Mouse (Mus musculus) MEL (cell line): ENCODE measurements around the gene Edf1.

Experiments used
- CHD2 ChIP-seq: IDR thresholded peaks from 2 replicates; pipeline ENCODE4 v1.6.1; 2011; ENCODE audit warnings: low read length, improper control_type of control experiment
- CTCF ChIP-seq, 3 experiments: IDR thresholded peaks in 2 of 3; conservative IDR thresholded peaks in 1 of 3; 2 replicates each; pipeline ENCODE4 v1.5.1; 2011 to 2012; ENCODE audit warnings: low read length in 3 of 3, low read depth in 2 of 3, mild to moderate bottlenecking in 2 of 3, improper control_type of control experiment in 1 of 3, inconsistent platforms in 1 of 3, mixed read lengths in 1 of 3, moderate library complexity in 1 of 3; ENCODE audit not compliant: control insufficient read depth in 1 of 3, insufficient read depth in 1 of 3, poor library complexity in 1 of 3, severe bottlenecking in 1 of 3
- GATA1 ChIP-seq: IDR thresholded peaks from 2 replicates; pipeline ENCODE4 v1.6.1; 2011; ENCODE audit warnings: low read depth, low read length, improper control_type of control experiment
- MAZ ChIP-seq: IDR thresholded peaks from 2 replicates; pipeline ENCODE4 v1.6.1; 2012; ENCODE audit warnings: low read depth, mild to moderate bottlenecking, inconsistent platforms, low read length, improper control_type of control experiment
- POLR2A ChIP-seq, 2 experiments: IDR thresholded peaks; 2 replicates each; pipeline ENCODE4 v1.6.1; 2011 to 2012; ENCODE audit warnings: low read length in 2 of 2, mild to moderate bottlenecking in 2 of 2, control low read depth in 1 of 2, improper control_type of control experiment in 1 of 2, low read depth in 1 of 2, moderate library complexity in 1 of 2; ENCODE audit not compliant: control insufficient read depth in 1 of 2, insufficient read depth in 1 of 2, poor library complexity in 1 of 2
- UBTF ChIP-seq: IDR thresholded peaks from 2 replicates; pipeline ENCODE4 v1.6.1; 2012; ENCODE audit warnings: low read depth, mild to moderate bottlenecking, inconsistent platforms, low read length, improper control_type of control experiment, moderate library complexity, borderline replicate concordance; ENCODE audit not compliant: insufficient read depth

DNA sequence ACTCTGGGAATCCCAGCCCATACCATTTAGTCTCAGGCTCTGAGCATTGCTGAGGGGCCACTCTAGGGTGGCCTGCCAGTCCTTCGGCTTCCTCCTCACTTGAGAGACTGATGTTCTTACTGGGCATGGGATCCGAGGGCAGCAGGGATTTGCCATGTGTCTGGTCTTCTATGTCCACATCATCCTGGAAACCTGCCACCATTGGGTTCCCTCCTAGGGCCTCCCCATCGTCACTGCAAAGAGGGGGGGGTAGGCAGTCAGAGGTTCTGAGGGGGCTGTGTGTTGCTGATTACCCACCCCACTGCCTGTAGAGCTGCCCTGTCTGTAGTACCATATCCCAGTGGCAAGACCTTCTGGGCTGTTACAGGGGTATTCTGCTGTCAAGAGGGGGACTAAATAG lies 28.0 kb downstream of the Edf1 start:
- TF ChIP-seq CHD2 (no peak), UBTF (no peak), POLR2A (IDR thresholded peaks at IDR 0.05; ENCODE audit: control insufficient read depth in 1 of 2, insufficient read depth in 1 of 2, low read depth in 1 of 2, low read length in 2 of 2, poor library complexity in 1 of 2) (no peak), MAZ (no peak), GATA1 (no peak), CTCF (IDR thresholded peaks at IDR 0.05 in 2 of 3, conservative IDR thresholded peaks at IDR 0.05 in 1 of 3; ENCODE audit: control insufficient read depth in 1 of 3, insufficient read depth in 1 of 3, low read depth in 2 of 3, low read length in 3 of 3, poor library complexity in 1 of 3, severe bottlenecking in 1 of 3) (no peak)
